21 mouse cellular contexts compared by ENCODE assay signal in the genomic region with DNA sequence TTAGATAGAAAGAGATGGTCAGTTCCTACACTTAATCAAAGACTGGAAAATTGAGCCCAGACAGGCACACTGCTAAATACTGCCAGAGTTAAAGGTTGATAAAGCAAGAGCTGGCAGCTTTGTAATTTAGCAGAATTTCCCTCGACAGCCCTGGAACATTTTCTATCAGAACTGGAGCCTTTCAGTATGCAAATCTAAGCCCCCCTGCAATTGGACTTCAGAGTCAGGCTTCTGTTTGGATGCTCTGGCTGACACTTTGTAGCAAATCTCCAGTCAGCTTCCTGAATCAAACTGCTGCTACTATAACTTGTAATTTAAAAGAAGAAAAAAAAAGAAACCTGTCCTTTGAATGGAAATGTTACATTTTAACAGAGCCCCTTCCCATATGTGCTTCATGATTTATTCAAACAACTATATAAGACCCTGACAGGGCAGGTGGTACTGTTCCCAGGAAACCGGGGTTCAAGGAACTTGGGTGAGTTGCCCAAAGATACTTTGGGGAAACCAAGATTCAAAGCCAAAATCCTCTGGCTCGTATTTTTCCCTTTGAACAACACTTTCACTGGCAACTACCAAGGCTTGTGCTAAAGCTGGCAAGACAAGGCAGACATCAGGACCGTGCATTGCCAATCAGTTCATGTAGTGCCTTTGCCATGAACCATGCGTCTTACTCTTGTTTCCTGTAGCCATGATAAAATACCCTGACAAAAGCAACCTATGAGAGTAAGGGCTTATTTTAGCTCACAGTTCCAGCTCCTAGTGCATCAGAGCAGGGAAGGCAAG.
A peak's percentile ranks its signal among the peaks of the same experiment; 100 is the strongest.
DNase-seq lines count a peak whose midpoint lies in the region; ATAC-seq and TF ChIP-seq lines count a peak whose summit lies in the region.
"Had no signal": no experiment of that assay in that cellular context is flagged by ENCODE, and none has a peak within 500 bp of the region (broad histone marks: within the 10 kb centered on the region; RNA-seq: fewer than 3 reads in every experiment).

No protein-coding gene starts in this region.

- H3K4me1 ChIP-seq in forebrain, embryonic 15.5 days, result peaks cover 37% of the 10 kb centered on the region
- H3K4me1 ChIP-seq in forebrain, embryonic 10.5 days, result peaks cover 19% of the 10 kb centered on the region
- H3K4me1 ChIP-seq in kidney, embryonic 16.5 days (ENCODE audit: insufficient read depth, low read length), result peaks cover 33% of the 10 kb centered on the region
- H3K4me1 ChIP-seq in forebrain, postnatal 0 days (ENCODE audit: insufficient read depth), result peaks cover 9% of the 10 kb centered on the region; the same call in 1 of the 2 replicates
- H3K4me1 ChIP-seq: embryonic facial prominence, embryonic 15.5 days; intestine, embryonic 15.5 days had no signal

- H3K27ac ChIP-seq in forebrain, embryonic 15.5 days (replicated peaks), result peak overlapping the region; percentile 85
- H3K27ac ChIP-seq in forebrain, embryonic 10.5 days, result no peak overlapping the region
- H3K27ac ChIP-seq in kidney, embryonic 16.5 days (ENCODE audit: low read length), result 0 out of 2 replicates have a peak overlapping the region, but pooled peaks have one; percentile 3
- H3K27ac ChIP-seq in forebrain, postnatal 0 days (ENCODE audit: low read depth, low read length), result peak overlapping the region; percentile 64
- H3K27ac ChIP-seq in left cerebral cortex, adult 2 months, result no peak overlapping the region; the same call in 1 of the 2 replicates
- H3K27ac ChIP-seq: embryonic facial prominence, embryonic 15.5 days; heart, embryonic 10.5 days; hindbrain, embryonic 15.5 days; intestine, embryonic 15.5 days; midbrain, embryonic 12.5 days had no signal

- H3K4me2 ChIP-seq in forebrain, embryonic 15.5 days (replicated peaks), result no peak overlapping the region
- no peak overlapping the region for H3K4me2 ChIP-seq in kidney, embryonic 16.5 days (replicated peaks; ENCODE audit: low read depth, low read length)
- H3K4me2 ChIP-seq in forebrain, postnatal 0 days (ENCODE audit: low read depth), result no peak overlapping the region
- H3K4me2 ChIP-seq: embryonic facial prominence, embryonic 15.5 days; hindbrain, embryonic 15.5 days; intestine, embryonic 15.5 days; liver, embryonic 11.5 days; midbrain, embryonic 12.5 days had no signal

- no peak for TF ChIP-seq CTCF in brain, embryonic 14.5 days (IDR thresholded peaks at IDR 0.05; ENCODE audit: borderline replicate concordance, extremely low read depth, insufficient read depth, insufficient read length)
- no peak for TF ChIP-seq CTCF in forebrain, postnatal 0 days (IDR thresholded peaks at IDR 0.05; ENCODE audit: low read depth)
- no peak for TF ChIP-seq CTCF in left cerebral cortex, adult 2 months (IDR thresholded peaks at IDR 0.05)

- peak; percentile 88 for ATAC-seq in forebrain, embryonic 15.5 days (replicated peaks)
- no peak for ATAC-seq in kidney, embryonic 16.5 days (ENCODE audit: low FRiP score, low TSS enrichment)
- ATAC-seq in forebrain, postnatal 0 days, result peak; percentile 86
- ATAC-seq: intestine, embryonic 15.5 days; liver, postnatal 0 days; lung, postnatal 0 days had no signal

- intact Hi-C loops in left cerebral cortex, adult 2 months (cut with DNase I), result no loop called here

- TF ChIP-seq POLR2A in brain, embryonic 14.5 days (IDR thresholded peaks at IDR 0.05; ENCODE audit: borderline replicate concordance, extremely low read depth, insufficient read depth, insufficient read length, poor library complexity, severe bottlenecking), result no peak

- 28% methylated on average over 5 of the region's 5 CpGs for WGBS in forebrain, embryonic 15.5 days
- 92% methylated on average over 5 of the region's 5 CpGs for WGBS in forebrain, embryonic 10.5 days
- WGBS in kidney, embryonic 16.5 days, result 68% methylated on average over 5 of the region's 5 CpGs
- WGBS in forebrain, postnatal 0 days, result 29% methylated on average over 5 of the region's 5 CpGs

- no peaks in the 10 kb centered on the region for H3K9me3 ChIP-seq in forebrain, embryonic 15.5 days
- no peaks in the 10 kb centered on the region for H3K9me3 ChIP-seq in forebrain, embryonic 10.5 days
- no peaks in the 10 kb centered on the region for H3K9me3 ChIP-seq in kidney, embryonic 16.5 days (ENCODE audit: low read length)
- H3K9me3 ChIP-seq in forebrain, postnatal 0 days (ENCODE audit: low read length), result no peaks in the 10 kb centered on the region
- H3K9me3 ChIP-seq: embryonic facial prominence, embryonic 15.5 days; heart, embryonic 10.5 days; hindbrain, embryonic 15.5 days; intestine, embryonic 15.5 days; midbrain, embryonic 12.5 days had no signal

- no peak overlapping the region for H3K4me3 ChIP-seq in forebrain, embryonic 15.5 days
- H3K4me3 ChIP-seq in forebrain, embryonic 10.5 days, result no peak overlapping the region
- H3K4me3 ChIP-seq in kidney, embryonic 16.5 days (ENCODE audit: low read length), result no peak overlapping the region
- H3K4me3 ChIP-seq in forebrain, postnatal 0 days (ENCODE audit: low read depth, low read length), result no peak overlapping the region
- no peak overlapping the region for H3K4me3 ChIP-seq in left cerebral cortex, adult 2 months
- H3K4me3 ChIP-seq: embryonic facial prominence, embryonic 15.5 days; heart, embryonic 10.5 days; hindbrain, embryonic 15.5 days; intestine, embryonic 15.5 days; midbrain, embryonic 12.5 days had no signal

- DNase-seq in forebrain, embryonic 10.5 days (ENCODE audit: extremely low spot score, low spot score), result no peak
- DNase-seq in kidney, postnatal 4 days, result no peak
- peak; percentile 85 for DNase-seq in brain, embryonic 14.5 days (ENCODE audit: low read depth)
- peak; percentile 88 for DNase-seq in forebrain, postnatal 0 days
- no peak for DNase-seq in ovary, postnatal 36 days (ENCODE audit: low spot score)
- DNase-seq in left cerebral cortex, adult 2 months (ENCODE audit: extremely low spot score in 1 of 2, low spot score in 2 of 2), result no peak
- DNase-seq: cerebellum, adult 18-20 months; cerebellum, postnatal 25 days; gastrocnemius, postnatal 10 days; kidney, adult 9 months; kidney, postnatal 36 days; liver, postnatal 0 days had no signal

- H3K36me3 ChIP-seq in forebrain, embryonic 15.5 days, result peaks cover 15% of the 10 kb centered on the region; the same call in 1 of the 2 replicates
- peaks cover 40% of the 10 kb centered on the region for H3K36me3 ChIP-seq in forebrain, embryonic 10.5 days (replicated peaks)
- H3K36me3 ChIP-seq in kidney, embryonic 16.5 days (ENCODE audit: insufficient read depth, low read length), result no peaks in the 10 kb centered on the region
- H3K36me3 ChIP-seq in forebrain, postnatal 0 days (ENCODE audit: insufficient read depth), result peaks cover 12% of the 10 kb centered on the region; the same call in 1 of the 2 replicates
- H3K36me3 ChIP-seq: embryonic facial prominence, embryonic 15.5 days; hindbrain, embryonic 15.5 days; intestine, embryonic 15.5 days had no signal

- no peak overlapping the region for H3K9ac ChIP-seq in forebrain, embryonic 15.5 days (replicated peaks)
- H3K9ac ChIP-seq in kidney, embryonic 16.5 days (replicated peaks; ENCODE audit: low read length), result no peak overlapping the region
- no peak overlapping the region for H3K9ac ChIP-seq in forebrain, postnatal 0 days
- H3K9ac ChIP-seq: embryonic facial prominence, embryonic 15.5 days; hindbrain, embryonic 15.5 days; intestine, embryonic 15.5 days; liver, postnatal 0 days; midbrain, embryonic 12.5 days had no signal

- H3K27me3 ChIP-seq in forebrain, embryonic 15.5 days, result no peaks in the 10 kb centered on the region
- 0 out of 2 replicates have a peak, but pooled peaks cover 5% of the 10 kb centered on the region for H3K27me3 ChIP-seq in forebrain, embryonic 10.5 days (ENCODE audit: poor library complexity, severe bottlenecking)
- 0 out of 2 replicates have a peak, but pooled peaks cover 4% of the 10 kb centered on the region for H3K27me3 ChIP-seq in kidney, embryonic 16.5 days (ENCODE audit: insufficient read depth, low read length)
- H3K27me3 ChIP-seq in forebrain, postnatal 0 days (ENCODE audit: insufficient read depth, low read length), result no peaks in the 10 kb centered on the region
- H3K27me3 ChIP-seq: embryonic facial prominence, embryonic 15.5 days; intestine, embryonic 15.5 days had no signal

Comparison
In these comparisons a context has a peak if more than half of its experiments do, and no peak if none do; other contexts are left out.
1. H3K27ac ChIP-seq: peak in forebrain, embryonic 15.5 days (single experiment), kidney, embryonic 16.5 days (single experiment) and forebrain, postnatal 0 days (single experiment); none in forebrain, embryonic 10.5 days (single experiment) and left cerebral cortex, adult 2 months (single experiment).
2. DNase-seq: peak in brain, embryonic 14.5 days (single experiment) and forebrain, postnatal 0 days (single experiment); none in forebrain, embryonic 10.5 days (single experiment), kidney, postnatal 4 days (0 of 2), ovary, postnatal 36 days (single experiment) and left cerebral cortex, adult 2 months (0 of 2).